Mouse (Mus musculus) liver, embryonic 14.5 days (tissue): Measurements from ENCODE around the gene Brinp1.

ENCODE experiments used
- CTCF ChIP-seq: IDR thresholded peaks from 2 replicates; pipeline ENCODE4 v1.5.1; 2016; ENCODE audit warnings: antibody characterized with exemption, low read depth, control low read depth
- EP300 ChIP-seq: IDR thresholded peaks from 2 replicates; pipeline ENCODE4 v1.6.1; 2016; ENCODE audit warnings: antibody characterized with exemption, low read depth

DNA sequence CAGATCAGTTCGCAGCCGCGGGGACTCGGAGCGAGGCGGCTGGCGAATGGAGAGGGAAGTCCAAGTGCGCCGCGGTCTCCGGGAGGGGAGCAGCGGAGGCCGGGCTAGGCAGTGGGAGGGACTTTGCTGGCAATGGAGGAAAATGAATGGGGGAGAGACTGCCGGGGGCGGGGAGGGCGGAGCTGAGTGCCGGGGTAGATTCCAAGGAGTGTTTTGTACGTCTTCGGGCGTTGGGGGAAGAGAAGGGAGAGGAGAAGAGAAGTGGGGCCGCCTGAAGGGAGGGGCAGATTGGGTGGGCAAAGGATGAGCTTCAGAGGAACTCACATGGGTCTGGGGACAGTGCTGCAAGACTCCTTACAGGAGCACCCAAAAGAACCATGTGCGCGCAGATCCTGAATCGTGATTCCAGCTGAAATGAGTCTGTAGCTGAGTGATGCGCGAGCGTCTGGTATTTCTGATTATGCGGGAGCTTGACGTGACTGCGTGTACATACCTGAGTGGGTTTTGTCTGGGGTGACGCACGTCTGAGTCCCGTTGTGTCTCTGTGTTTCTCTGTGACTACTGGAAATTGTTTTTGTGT lies at the start of gene Brinp1:
- no peak for TF ChIP-seq EP300
- no peak for TF ChIP-seq CTCF
